Mouse (Mus musculus): ENCODE measurements around the gene Eml3.
A peak's percentile ranks its signal among the peaks of the same experiment; 100 is the strongest.
"Not testable (repeated sequence)": the region's sequence is repeated elsewhere in the genome, so short reads cannot be mapped to it uniquely, and the experiment has no call there.

The Eml3 gene

DNA sequence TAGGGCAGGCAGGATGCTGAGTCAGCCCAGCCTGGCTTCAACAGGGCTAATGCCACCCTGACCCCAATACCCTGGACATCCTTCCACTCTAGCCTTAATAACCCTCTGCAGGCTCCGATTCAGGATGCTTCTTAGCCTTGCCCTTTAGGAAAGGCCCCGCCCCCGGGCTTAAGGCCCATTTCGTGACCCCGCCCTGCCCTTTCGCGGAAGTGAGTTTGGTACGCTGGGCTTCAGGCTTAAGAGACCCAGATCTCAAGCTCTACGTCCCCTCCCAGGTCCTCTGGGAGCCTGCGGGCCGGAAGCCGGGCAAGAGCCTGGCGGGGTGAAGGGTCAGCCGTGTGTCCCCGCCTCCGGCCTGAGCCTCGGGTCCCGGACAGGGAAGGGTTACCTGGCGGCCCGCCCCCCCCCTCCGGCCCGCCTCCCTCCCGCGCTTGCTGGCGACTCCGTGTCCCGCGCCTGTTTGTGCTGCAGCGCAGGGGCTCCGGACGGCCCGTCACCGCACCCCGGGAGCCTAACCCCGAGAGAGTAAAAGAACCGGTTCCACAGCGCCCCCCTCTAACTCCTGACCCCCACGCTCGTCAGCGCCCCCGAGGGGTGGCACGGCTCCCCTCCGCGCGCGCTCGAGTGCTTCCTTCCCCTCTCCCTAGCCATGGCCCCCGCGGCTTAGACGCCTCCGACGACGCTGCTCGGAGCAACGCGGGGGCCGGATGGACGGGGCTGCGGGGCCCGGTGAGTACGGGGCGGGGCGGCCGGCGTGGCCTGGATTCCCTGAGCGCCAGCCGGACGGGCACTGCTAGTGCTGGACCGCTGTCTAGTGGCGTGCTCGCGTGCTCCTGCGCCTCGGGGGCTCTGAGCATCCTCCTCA, at the start of gene Eml3, which contains the start of gene Rom1:
Gene Eml3 (plus strand): TSS at position 329 of the 865 bp plus-strand sequence.
Gene Rom1 (minus strand): TSS at position 133 of the 865 bp plus-strand sequence.
- peak; percentile 81 for DNase-seq (ENCODE audit: low spot score)

DNA sequence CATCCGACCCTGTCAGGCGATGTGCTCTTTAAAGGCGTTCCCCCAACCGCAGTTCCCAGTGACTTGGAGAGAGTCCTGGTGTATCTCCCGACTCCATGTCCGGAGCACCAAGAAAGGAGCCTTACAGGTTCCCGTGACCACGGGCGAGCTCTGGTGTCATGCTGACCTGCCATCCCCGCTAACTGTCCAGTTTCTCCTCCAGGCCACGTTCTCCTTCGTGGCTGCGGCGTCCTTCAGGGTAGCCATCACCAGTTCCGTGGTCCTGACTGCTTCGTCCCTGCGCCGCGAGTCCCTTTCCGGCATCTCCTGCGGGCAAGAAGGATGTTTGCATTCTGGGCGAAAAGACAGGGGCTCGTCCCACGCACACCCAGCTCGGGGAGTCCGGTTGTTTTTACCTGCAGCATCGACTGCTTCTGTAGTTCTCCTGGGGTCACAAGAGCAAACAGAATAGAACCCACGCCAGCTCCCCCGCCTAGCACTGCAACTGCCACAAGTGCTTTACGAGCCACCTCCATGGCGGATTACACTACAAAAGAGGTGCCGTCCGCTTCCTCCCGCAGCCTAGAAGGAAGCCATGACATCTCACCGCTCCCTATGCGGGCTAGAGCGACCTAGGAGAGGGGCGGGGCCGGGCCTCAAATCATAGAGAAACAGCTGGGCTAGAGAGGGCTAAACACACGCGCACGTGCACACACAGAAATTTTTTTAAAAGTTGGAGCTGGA, 48.9 kb upstream of the Eml3 start, which contains the start of gene Uqcc3:
Gene Uqcc3 (minus strand): TSS at position 613 of the 723 bp plus-strand sequence.
- peak; percentile 93 for DNase-seq (ENCODE audit: low spot score)

DNA sequence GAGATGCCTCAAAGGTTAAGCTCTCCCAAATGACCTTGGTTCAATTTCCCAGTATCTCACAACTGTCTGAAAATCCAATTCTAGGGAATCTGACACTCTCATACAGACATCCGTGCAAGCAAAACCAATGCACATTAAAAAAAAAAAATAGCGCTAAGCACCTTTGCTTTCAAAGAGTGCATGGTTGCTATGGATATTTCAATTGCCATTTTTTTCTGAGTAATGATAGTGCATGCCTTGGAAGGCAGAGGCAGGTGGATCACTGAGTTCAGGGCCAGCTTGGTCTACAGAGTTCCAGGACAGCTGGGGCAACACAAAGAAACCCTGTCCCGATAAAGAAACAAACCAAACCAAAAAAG, 48.3 kb upstream of the Eml3 start:
- no peak for DNase-seq (ENCODE audit: low spot score)

DNA sequence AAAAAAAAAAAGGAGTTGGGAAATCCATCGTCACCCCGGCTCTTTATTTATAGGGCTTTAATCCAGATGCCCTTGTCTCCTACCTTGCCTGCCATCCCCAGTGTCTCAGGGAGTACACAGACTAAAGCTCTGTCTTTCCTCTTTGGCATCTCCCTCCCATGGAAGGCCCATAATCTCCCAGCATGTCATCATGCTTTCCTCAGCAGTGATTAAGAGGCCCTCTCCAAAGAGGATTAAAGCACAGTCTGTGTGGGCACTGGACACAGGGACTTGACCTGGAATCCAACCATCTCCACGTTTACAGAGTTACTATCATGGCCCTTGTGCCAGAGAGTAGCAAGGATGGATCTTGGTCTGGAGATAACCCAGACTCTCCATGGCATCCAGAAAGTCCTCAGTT, 45.7 kb upstream of the Eml3 start, which contains the start of the genes Lbhd1 and Gm49403:
Gene Lbhd1 (plus strand): TSS at position 117 of the 400 bp plus-strand sequence.
Gene Gm49403 (plus strand): TSS at position 315 of the 400 bp plus-strand sequence.
- no peak for DNase-seq (ENCODE audit: low spot score)

DNA sequence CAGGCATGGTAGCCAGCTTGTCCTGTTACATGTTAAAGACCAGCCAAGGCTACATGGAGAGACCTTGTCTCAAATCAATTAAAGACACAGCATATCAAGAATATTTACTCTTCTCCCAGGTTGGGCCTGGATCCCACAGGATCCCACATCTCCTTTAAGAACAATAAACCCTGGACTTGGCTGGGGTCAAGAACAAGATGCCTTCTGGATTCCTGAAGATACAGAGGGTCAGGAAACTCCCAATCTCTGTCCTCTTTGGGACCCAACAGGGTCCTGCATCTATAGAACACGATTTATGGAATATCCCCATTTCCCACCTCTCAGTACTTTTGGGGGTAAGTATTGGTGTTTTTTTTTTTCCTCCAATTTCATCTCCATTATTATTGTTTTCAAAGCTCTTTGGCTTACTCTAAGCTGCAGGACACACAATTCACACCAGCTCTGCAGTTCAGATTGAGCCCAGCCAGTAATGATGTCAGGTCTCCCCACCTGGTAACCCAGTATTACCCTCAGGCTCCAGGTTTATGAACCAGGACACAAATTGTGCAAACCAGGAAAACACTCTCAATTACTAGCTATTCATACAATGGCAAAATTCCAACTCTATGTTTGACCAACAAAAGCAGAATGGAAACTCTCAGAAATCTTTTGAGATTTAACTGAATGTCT, 42.3 kb upstream of the Eml3 start:
- DNase-seq (ENCODE audit: low spot score): no peak

DNA sequence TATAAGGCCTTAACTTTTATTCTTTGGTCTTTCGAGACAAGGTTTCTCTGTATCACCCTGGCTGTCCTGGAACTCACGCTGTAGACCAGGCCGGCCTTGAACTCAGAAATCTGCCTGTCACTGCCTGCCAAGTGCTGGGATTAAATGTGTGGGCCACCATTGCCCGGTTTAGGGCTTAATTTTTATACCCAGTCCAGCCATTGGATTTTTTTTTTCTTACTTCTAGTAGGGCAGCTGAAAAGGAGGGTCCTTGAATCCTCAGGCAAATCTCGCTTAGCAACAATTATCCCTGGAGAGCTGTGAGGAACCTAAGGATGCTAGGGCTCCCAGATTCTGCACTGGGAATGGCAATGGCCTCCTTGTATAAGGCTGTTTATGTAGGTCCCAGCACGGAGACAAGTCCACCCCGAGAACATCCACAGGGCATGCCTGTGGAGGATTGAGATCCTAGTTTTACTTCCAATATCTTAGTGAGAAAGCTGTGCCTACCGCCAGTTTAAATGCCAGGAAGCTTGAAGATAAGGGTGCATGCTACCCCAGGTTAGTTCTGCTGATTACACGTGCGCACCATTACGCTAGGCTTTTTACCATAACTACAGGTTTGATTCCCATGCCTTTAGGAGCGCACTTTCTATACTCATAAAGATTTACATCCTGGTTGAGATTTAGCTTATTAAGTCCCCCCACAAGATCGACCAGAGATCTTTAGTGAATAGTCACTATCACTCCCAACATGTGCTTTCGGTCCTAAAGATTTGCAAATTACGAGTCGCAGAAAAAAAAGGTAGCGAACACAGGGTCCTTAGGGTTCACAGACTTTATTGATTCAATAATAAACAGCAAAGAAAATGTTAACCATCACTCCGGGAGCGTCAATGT, 41.5 kb upstream of the Eml3 start:
- DNase-seq (ENCODE audit: low spot score): no peak

DNA sequence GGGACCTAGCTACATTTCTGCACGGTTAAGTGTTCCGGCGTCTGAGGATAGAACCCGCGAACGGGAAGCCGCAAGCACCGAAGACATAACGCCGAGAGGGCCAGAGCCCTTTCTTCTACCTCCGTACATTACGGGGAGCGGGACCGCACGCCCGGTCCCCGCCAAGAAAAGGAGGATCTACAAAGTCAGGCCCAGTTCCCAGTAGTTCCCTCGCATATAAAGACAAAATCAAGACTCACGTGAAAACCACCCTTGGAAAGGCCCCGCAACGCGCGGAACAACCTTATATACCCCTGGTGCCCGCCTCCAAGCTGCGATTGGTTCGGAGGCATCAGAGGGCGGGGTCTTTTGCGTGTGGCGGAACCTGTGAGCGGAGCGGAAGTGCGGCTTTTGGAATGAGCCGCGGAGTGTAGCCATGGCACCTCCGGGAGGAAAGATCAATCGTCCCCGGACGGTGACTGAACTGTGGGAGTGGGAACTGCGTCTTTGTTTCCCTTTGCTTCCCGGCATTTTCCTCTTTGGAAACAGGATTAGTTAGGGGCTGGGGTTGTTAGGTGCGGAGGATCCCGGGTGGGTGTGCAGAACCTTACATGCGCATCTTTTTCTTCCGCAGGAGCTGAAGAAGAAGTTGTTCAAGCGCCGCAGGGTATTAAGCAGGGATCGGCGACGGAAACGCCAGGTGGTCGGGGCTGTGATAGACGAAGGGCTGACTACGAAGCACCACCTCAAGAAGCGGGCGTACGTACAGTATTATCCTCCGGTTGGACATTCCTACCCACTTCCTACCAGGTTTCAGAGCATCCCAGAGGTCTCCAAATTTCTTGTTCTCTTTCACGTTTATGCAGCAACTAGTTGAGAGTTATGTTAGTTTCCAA, 40.6 kb upstream of the Eml3 start, which contains the start of the genes 1810009A15Rik and Gm49416:
Gene 1810009A15Rik (plus strand): TSS at position 343 of the 875 bp plus-strand sequence.
Gene Gm49416 (plus strand): TSS at position 416 of the 875 bp plus-strand sequence.
- peak; percentile 95 for DNase-seq (ENCODE audit: low spot score)

DNA sequence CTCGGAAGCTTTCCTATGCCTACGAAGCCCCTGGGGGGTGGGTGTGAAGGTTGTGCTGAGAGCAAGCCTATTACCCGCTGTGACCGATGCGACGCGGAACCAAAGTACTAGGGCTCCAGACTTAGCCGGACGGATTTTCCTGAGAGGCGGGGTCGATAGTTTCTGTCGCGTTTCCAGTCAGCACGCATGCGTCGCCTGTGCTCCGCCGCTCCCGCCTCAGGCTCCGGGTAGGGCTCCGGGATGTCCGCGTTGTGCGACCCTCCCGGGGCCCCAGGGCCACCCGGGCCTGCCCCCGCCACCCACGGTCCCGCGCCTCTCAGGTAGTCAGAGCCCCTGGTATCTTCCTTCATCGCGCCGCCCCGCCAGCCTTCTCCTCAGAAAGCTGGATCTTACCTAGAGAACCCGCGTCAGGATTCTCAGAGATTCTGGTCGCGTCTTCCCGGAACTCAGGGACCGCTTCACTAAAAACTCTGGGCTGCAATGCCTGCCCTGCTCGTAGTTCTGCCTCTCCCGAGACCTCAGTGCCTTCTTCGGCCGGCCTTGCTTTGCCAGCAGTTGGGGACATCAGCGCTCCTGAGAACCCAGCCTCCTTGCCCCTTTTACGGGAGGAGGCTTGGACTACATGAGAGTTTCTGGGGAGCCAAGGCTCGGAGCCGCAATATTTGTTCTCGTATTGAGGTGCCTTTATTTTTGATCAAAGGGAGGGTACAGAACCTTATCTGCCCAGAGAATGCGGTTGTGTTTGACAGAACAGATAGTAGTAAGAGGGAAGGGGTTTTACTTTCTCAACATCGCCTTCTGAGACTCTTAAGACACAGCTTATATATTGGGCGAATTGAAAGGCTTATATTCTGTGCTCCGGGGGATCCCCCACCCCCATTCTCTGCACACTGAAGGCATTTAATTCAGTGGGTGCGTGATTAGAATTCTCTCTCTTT, 36.3 kb upstream of the Eml3 start, which contains the start of gene Ints5:
Gene Ints5 (plus strand): TSS at position 177 of the 938 bp plus-strand sequence.
- peak; percentile 83 for DNase-seq (ENCODE audit: low spot score)

DNA sequence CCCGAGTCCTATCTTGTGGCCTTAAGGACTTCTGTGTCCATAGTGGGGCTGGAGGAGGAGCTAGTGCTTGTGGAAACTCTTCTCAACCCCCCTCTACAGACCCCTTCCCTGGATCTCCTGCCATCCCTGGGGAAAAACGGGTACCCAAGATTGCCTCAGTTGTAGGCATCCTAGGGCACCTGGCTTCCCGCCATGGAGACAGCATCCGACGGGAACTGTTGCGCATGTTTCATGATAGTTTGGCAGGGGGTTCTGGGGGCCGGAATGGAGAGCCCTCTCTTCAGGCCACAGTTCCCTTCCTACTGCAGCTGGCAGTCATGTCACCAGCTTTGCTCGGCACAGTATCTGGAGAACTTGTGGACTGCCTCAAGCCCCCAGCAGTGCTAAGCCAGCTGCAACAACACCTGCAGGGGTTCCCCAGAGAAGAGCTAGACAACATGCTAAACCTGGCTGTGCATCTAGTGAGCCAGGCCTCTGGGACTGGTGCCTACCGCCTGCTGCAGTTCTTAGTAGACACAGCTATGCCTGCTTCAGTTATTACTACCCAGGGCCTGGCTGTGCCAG, 33.9 kb upstream of the Eml3 start:
- no peak for DNase-seq (ENCODE audit: low spot score)

DNA sequence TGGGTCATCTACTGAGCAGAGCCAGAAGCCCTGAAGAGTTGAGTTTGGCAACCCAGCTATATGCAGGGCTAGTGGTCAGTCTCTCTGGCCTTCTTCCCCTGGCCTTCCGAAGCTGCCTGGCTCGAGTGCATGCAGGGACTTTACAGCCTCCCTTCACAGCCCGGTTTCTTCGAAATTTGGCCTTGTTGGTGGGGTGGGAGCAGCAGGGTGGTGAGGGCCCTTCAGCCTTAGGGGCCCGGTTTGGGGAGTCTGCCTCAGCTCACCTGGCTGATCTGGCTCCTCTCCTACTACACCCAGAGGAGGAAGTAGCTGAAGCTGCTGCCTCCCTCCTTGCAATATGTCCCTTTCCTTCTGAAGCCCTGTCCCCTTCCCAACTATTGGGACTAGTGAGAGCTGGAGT, 33.1 kb upstream of the Eml3 start:
- not testable (repeated sequence) for DNase-seq (ENCODE audit: low spot score)

DNA sequence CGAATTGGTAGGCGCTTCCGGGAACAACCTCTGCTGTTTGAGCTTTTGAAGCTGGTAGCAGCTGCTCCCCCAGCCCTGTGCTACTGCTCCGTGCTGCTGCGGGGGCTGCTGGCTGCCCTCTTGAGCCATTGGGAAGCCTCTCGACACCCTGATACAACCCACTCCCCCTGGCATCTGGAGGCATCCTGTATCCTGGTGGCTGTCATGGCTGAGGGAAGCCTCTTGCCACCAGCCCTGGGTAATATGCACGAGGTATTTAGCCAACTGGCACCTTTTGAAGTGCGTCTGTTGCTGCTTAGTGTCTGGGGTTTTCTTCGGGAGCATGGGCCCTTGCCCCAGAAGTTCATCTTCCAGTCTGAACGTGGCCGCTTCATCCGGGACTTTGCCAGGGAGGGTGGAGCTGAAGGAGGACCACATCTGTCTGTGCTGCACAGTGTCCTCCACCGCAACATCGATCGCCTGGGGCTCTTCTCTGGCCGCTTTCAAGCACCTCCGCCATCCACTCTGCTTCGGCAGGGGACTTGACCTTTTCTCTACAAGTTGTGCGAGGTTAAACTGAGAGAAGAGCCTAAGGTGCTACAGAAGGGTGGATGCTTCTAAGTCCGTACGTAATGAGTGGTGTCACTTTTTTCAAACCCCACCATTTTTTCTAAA, 32.0 kb upstream of the Eml3 start:
- DNase-seq (ENCODE audit: low spot score): peak; percentile 4

DNA sequence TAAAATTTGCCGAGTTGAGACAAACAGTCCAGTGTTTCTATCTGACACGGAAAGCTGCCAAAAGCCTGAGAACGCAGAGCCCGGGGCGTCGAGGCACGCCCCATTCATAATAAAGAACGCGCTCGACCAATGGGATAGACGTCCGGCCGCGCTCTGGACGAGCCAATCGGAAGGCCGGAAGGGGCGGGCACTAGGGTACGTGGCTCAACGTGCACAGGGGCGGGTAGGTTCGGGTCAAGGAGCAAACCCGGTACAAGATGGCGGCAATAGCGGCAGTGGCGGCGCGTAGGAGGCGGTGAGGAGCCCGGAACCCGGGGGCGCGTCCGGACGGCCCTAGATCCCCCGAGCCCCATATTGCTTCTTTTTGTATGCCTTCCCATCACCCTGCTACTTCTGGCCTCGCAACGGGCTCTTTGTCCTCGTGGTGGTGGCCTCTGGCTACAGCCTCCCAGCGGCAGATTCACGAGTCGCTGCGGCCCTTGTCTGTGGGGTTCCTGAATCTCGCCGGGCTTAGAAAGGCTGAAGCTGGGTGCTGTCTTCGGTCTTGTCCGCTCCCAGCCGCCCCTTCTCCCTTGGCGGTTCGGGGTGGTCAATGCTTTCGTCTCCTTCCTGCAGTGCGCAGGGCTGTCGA, 31.4 kb upstream of the Eml3 start, which contains the start of gene Ganab:
Gene Ganab (plus strand): TSS at position 207 of the 631 bp plus-strand sequence.
- DNase-seq (ENCODE audit: low spot score): peak; percentile 96

DNA sequence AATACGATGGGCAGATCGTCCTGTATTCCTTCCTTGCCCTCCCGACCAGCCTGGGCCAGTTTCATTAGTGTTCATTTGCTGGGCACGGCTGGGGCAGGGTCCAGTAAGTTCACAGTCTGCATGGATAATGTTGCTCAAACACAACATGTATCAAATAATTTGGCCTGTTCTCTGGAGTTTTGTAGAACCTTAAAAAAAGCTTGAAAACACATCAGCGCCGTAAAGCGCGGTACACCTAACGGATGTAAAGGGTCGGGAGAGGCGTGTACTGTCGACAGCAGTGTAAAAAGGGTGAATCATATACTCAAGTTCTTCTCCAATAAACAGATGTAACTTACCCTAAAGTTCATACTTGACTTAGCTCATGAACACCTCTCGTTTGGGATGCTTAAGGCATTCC, 30.8 kb upstream of the Eml3 start:
- DNase-seq (ENCODE audit: low spot score): peak; percentile 22

DNA sequence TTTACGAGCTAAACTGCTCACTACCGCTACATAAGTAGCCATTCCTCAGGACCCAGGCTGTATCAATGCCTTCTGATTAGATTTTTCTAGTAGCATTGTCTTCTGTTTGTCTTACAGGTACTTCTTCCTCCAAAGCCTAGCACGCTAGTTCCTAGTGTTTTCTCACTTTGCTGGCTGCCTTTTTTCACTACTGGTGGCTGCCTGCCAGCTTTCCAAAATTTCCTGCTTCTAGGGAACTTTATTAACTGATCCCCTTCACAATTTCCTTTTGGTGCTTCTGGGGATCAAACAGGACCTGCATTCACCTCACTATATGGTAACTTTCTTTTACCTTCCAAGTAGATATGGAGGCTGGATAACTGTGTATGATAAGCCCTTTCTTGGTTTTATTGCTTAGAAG, 30.3 kb upstream of the Eml3 start:
- DNase-seq (ENCODE audit: low spot score): no peak

DNA sequence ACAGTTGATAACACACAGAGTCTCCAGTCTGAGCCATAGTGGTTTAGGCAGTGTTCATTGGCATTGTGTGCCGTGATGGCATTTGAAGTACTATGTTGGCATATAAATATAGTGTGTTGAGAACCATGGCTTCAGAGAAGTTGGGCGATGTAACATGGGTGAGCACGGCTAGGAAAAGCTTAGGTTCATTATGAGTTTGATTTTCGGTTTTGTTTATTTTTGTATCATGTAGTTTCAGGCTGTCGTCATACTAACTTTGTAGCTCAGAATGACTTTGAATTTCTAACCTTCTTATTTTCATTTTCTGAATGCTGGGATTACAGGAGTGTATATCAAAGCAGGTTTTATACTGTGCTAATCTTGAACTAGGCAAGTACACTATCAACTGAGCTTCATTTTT, 25.9 kb upstream of the Eml3 start:
- DNase-seq (ENCODE audit: low spot score): no peak

DNA sequence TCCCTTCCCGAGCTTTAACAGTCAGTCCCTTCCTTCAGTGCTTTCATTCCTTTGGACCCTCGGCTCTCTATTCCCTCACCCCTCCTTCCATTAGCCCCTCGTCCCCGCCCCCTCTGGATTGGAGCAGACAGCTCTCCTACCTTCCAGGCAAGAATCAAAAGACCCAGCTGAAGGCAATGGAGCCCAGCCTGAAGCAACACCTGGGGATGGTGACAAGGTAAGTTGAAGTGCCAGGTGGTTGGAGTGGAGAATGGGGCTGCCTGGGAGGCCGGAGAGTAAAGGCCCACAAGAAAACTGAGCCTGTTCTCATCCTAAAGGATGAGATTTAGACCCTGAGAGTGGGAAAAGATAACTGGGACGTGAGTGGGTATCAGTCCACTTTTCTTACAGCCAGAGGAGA, 20.8 kb upstream of the Eml3 start:
- DNase-seq (ENCODE audit: low spot score): no peak

DNA sequence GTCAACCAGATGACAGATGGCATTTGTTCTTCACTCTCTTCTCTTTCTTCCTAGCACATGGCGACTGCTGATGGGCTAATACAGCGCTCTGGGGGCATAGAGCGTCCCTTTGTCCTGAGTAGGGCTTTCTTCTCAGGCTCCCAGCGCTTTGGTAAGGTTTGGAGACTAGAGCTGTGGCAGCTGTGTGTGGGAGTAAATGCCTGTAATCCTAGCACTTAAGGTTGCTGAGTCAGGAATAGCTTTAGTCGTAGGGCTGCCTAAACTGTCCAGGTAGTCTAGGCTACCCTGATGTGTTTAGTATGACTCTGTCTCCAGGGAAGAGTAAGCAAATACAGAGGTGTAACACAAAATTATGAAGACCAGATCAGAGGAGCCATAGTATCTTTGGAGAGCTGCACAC, 17.5 kb upstream of the Eml3 start:
- DNase-seq (ENCODE audit: low spot score): no peak

Data from T-cell, adult 2 months (primary cell).